Mouse (Mus musculus): ENCODE measurements around the gene Btbd35f18. TPM values are rescaled to one million over a fixed set of nuclear protein-coding genes. Genes with fewer than 3 reads are reported as not detected.
"Not testable (repeated sequence)": the region's sequence is repeated elsewhere in the genome, so short reads cannot be mapped to it uniquely, and the experiment has no call there.

The Btbd35f18 gene
- not detected for total RNA-seq (2021)

DNA sequence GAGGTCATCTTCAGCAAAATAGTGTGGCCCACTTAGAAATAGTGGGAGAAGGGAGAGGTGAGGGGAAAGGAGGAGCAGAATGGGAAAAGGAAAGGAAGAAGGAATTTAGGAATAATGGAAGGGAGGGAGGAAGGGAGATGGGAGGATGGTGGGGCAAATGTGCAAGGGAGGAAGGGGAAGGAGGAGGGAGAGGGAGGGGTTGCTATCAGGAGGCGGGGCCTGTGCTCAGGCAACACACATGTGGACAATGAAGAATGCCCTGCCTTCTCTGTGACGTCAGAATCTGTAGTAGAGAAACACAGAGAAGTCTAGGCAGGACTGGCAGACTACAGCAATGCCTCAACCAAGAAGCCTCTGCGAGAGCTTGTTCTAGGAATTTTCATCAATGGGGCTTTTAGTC, at the start of gene Btbd35f18:
Gene Btbd35f18 (plus strand): TSS at position 301 of the 400 bp plus-strand sequence.
- intact Hi-C loops (cut with DNase I) = not testable (repeated sequence)

More for the DNA sequence above, at the start of gene Btbd35f18:
- not testable (repeated sequence) for DNase-seq

Other genes starting within 250 kb of the Btbd35f18 start
- gene Btbd35f10, start 52.7 kb downstream of the Btbd35f18 start, total RNA-seq (2021) = not detected

Measured in heart, postnatal 36 days (tissue).